ENCODE assay signal across 11 mouse cellular contexts in the genomic region with DNA sequence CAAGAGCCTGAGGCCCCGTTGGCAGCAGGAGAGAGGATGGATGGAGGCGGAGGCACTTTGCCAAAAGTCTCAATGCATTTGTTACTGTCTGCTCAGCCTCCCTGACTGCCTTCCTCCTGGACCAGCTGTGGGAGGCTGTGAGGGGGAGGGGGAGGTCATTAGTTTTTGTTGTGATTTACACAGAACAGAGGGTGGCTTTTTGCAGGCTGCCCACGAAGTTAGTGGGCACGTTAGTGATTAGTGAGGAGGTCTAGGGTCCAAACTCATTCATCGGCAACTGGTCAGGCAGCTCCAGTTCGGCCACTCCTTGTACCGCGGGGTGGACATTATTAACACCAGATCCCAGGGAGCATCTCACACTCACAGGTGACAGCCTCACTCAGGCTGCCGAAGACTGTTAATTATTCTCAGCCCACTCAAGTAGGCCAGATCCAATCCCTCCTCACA. TPM values are rescaled to one million over a fixed set of nuclear protein-coding genes. Genes with fewer than 3 reads are reported as not detected.
DNase-seq lines count a peak whose midpoint lies in the region; ATAC-seq and TF ChIP-seq lines count a peak whose summit lies in the region.
"Had no signal": no experiment of that assay in that cellular context is flagged by ENCODE, and none has a peak within 500 bp of the region (broad histone marks: within the 10 kb centered on the region; RNA-seq: fewer than 3 reads in every experiment).

No protein-coding gene starts in this region.

- TF ChIP-seq CTCF in midbrain, postnatal 0 days (IDR thresholded peaks at IDR 0.05), result no peak
- no peak for TF ChIP-seq CTCF in hindbrain, postnatal 0 days (IDR thresholded peaks at IDR 0.05; ENCODE audit: low read depth)

- peak; percentile 85 for DNase-seq in midbrain, postnatal 0 days (ENCODE audit: low spot score)
- peak; percentile 80 for DNase-seq in hindbrain, postnatal 0 days (ENCODE audit: low spot score)
- peak; percentile 75 for DNase-seq in limb, embryonic 14.5 days (ENCODE audit: low spot score)
- DNase-seq: gastrocnemius, postnatal 25 days had no signal

- TF ChIP-seq POLR2A in limb, embryonic 14.5 days (IDR thresholded peaks at IDR 0.05; ENCODE audit: borderline replicate concordance, extremely low read depth, insufficient read depth, insufficient read length), result no peak

- H3K9me3 ChIP-seq in forebrain, embryonic 16.5 days (ENCODE audit: control insufficient read depth, low read length), result no peaks in the 10 kb centered on the region
- H3K9me3 ChIP-seq in forebrain, embryonic 12.5 days, result no peaks in the 10 kb centered on the region
- no peaks in the 10 kb centered on the region for H3K9me3 ChIP-seq in midbrain, postnatal 0 days (ENCODE audit: low read length)
- no peaks in the 10 kb centered on the region for H3K9me3 ChIP-seq in midbrain, embryonic 13.5 days
- H3K9me3 ChIP-seq in hindbrain, postnatal 0 days (ENCODE audit: low read length), result no peaks in the 10 kb centered on the region
- no peaks in the 10 kb centered on the region for H3K9me3 ChIP-seq in limb, embryonic 14.5 days (ENCODE audit: control insufficient read depth, low read length)

- H3K27me3 ChIP-seq in forebrain, embryonic 16.5 days (replicated peaks; ENCODE audit: control insufficient read depth, insufficient read depth, low read length), result no peaks in the 10 kb centered on the region
- 0 out of 2 replicates have a peak, but pooled peaks cover 3% of the 10 kb centered on the region for H3K27me3 ChIP-seq in forebrain, embryonic 12.5 days
- H3K27me3 ChIP-seq in midbrain, postnatal 0 days (ENCODE audit: insufficient read depth, low read length), result no peaks in the 10 kb centered on the region
- H3K27me3 ChIP-seq in midbrain, embryonic 13.5 days, result no peaks in the 10 kb centered on the region
- H3K27me3 ChIP-seq in hindbrain, postnatal 0 days (ENCODE audit: insufficient read depth, low read length), result no peaks in the 10 kb centered on the region
- H3K27me3 ChIP-seq in limb, embryonic 14.5 days (ENCODE audit: control insufficient read depth, insufficient read depth, low read length), result no peaks in the 10 kb centered on the region

- no peak overlapping the region for H3K9ac ChIP-seq in forebrain, embryonic 16.5 days (replicated peaks; ENCODE audit: low read depth, low read length)
- H3K9ac ChIP-seq in forebrain, embryonic 12.5 days, result no peak overlapping the region
- H3K9ac ChIP-seq in midbrain, postnatal 0 days (replicated peaks; ENCODE audit: low read length, poor library complexity, severe bottlenecking), result no peak overlapping the region
- H3K9ac ChIP-seq in midbrain, embryonic 13.5 days (replicated peaks), result no peak overlapping the region
- H3K9ac ChIP-seq in hindbrain, postnatal 0 days (replicated peaks; ENCODE audit: low read length), result no peak overlapping the region
- no peak overlapping the region for H3K9ac ChIP-seq in limb, embryonic 14.5 days (ENCODE audit: low read depth, low read length, severe bottlenecking)

- H3K4me1 ChIP-seq in forebrain, embryonic 16.5 days (replicated peaks; ENCODE audit: control insufficient read depth, insufficient read depth, low read length), result peaks cover 8% of the 10 kb centered on the region
- 0 out of 2 replicates have a peak, but pooled peaks cover 3% of the 10 kb centered on the region for H3K4me1 ChIP-seq in forebrain, embryonic 12.5 days
- H3K4me1 ChIP-seq in midbrain, postnatal 0 days (ENCODE audit: insufficient read depth, low read length), result no peaks in the 10 kb centered on the region
- no peaks in the 10 kb centered on the region for H3K4me1 ChIP-seq in midbrain, embryonic 13.5 days (replicated peaks)
- peaks cover 5% of the 10 kb centered on the region; the same call in 1 of the 2 replicates for H3K4me1 ChIP-seq in hindbrain, postnatal 0 days (ENCODE audit: insufficient read depth, low read length)
- 0 out of 2 replicates have a peak, but pooled peaks cover 3% of the 10 kb centered on the region for H3K4me1 ChIP-seq in limb, embryonic 14.5 days (ENCODE audit: control insufficient read depth, insufficient read depth, low read length)

- H3K27ac ChIP-seq in forebrain, embryonic 16.5 days (ENCODE audit: low read length), result no peak overlapping the region
- H3K27ac ChIP-seq in forebrain, embryonic 12.5 days, result no peak overlapping the region
- no peak overlapping the region for H3K27ac ChIP-seq in midbrain, postnatal 0 days (ENCODE audit: low read depth, low read length)
- no peak overlapping the region for H3K27ac ChIP-seq in midbrain, embryonic 13.5 days
- H3K27ac ChIP-seq in hindbrain, postnatal 0 days, result no peak overlapping the region
- H3K27ac ChIP-seq in limb, embryonic 14.5 days (replicated peaks; ENCODE audit: low read depth, low read length), result no peak overlapping the region

- 0 out of 2 replicates have a peak, but pooled peaks have one; percentile 43 for ATAC-seq in forebrain, embryonic 16.5 days
- ATAC-seq in forebrain, embryonic 12.5 days (ENCODE audit: low FRiP score), result no peak
- no peak for ATAC-seq in midbrain, postnatal 0 days (ENCODE audit: low FRiP score)
- ATAC-seq in midbrain, embryonic 13.5 days, result no peak
- ATAC-seq in hindbrain, postnatal 0 days, result peak; percentile 84
- no peak; the same call in 1 of the 2 replicates for ATAC-seq in limb, embryonic 14.5 days (ENCODE audit: low FRiP score, low read depth)
- no peak for ATAC-seq in erythroid progenitor cell, adult 5-6 weeks (replicated peaks; ENCODE audit: low FRiP score, poor library complexity, severe bottlenecking)
- ATAC-seq in erythroblast, adult 5-6 weeks (replicated peaks; ENCODE audit: low FRiP score, poor library complexity, severe bottlenecking), result no peak

- H3K4me2 ChIP-seq in forebrain, embryonic 16.5 days (ENCODE audit: low read length), result no peak overlapping the region
- H3K4me2 ChIP-seq in forebrain, embryonic 12.5 days, result no peak overlapping the region
- H3K4me2 ChIP-seq in midbrain, postnatal 0 days (ENCODE audit: low read depth, low read length, poor library complexity, severe bottlenecking), result no peak overlapping the region
- no peak overlapping the region for H3K4me2 ChIP-seq in midbrain, embryonic 13.5 days (replicated peaks)
- no peak overlapping the region for H3K4me2 ChIP-seq in hindbrain, postnatal 0 days (ENCODE audit: low read depth, low read length)
- no peak overlapping the region for H3K4me2 ChIP-seq in limb, embryonic 14.5 days (replicated peaks; ENCODE audit: low read depth, low read length, severe bottlenecking)

- H3K4me3 ChIP-seq in forebrain, embryonic 16.5 days (replicated peaks; ENCODE audit: low read length), result no peak overlapping the region
- H3K4me3 ChIP-seq in forebrain, embryonic 12.5 days (replicated peaks), result no peak overlapping the region
- H3K4me3 ChIP-seq in midbrain, postnatal 0 days (ENCODE audit: low read depth, low read length), result no peak overlapping the region
- H3K4me3 ChIP-seq in midbrain, embryonic 13.5 days (replicated peaks), result no peak overlapping the region
- no peak overlapping the region for H3K4me3 ChIP-seq in hindbrain, postnatal 0 days (ENCODE audit: low read length)
- H3K4me3 ChIP-seq in limb, embryonic 14.5 days (replicated peaks; ENCODE audit: low read length), result no peak overlapping the region

- H3K36me3 ChIP-seq in forebrain, embryonic 16.5 days (ENCODE audit: control insufficient read depth, insufficient read depth), result no peaks in the 10 kb centered on the region
- no peaks in the 10 kb centered on the region for H3K36me3 ChIP-seq in forebrain, embryonic 12.5 days (replicated peaks)
- no peaks in the 10 kb centered on the region for H3K36me3 ChIP-seq in midbrain, postnatal 0 days (ENCODE audit: insufficient read depth, low read length)
- H3K36me3 ChIP-seq in midbrain, embryonic 13.5 days, result no peaks in the 10 kb centered on the region
- H3K36me3 ChIP-seq in hindbrain, postnatal 0 days (ENCODE audit: insufficient read depth, low read length), result no peaks in the 10 kb centered on the region
- H3K36me3 ChIP-seq in limb, embryonic 14.5 days (ENCODE audit: control insufficient read depth, insufficient read depth, low read length), result no peaks in the 10 kb centered on the region

- WGBS in forebrain, embryonic 16.5 days, result 42% methylated on average over 9 of the region's 9 CpGs
- WGBS in forebrain, embryonic 12.5 days, result 62% methylated on average over 9 of the region's 9 CpGs
- 61% methylated on average over 9 of the region's 9 CpGs for WGBS in midbrain, postnatal 0 days
- 70% methylated on average over 9 of the region's 9 CpGs for WGBS in midbrain, embryonic 13.5 days
- 31% methylated on average over 9 of the region's 9 CpGs for WGBS in hindbrain, postnatal 0 days
- WGBS in limb, embryonic 14.5 days, result 21% methylated on average over 9 of the region's 9 CpGs

RNA-seq across cellular contexts. Expression of a gene that starts 4.9 kb away (rescaled TPM):
- polyA plus RNA-seq in forebrain, embryonic 16.5 days (2015; fragmentation: Nextera tagmentation; extraction: Ambion mirVana), result 1.7 and 1.8 TPM in 2 replicates
- not detected in 2 replicates for polyA plus RNA-seq in forebrain, embryonic 12.5 days (2016; fragmentation: Nextera tagmentation; extraction: Ambion mirVana)
- total RNA-seq in midbrain, postnatal 0 days (2014; rRNA removed), result 0.44 and 0.66 TPM in 2 replicates
- 0.72 and 0.83 TPM in 2 replicates for polyA plus RNA-seq in midbrain, postnatal 0 days (2015; fragmentation: Nextera tagmentation; extraction: Ambion mirVana)
- 1.1 and 1.2 TPM in 2 replicates for polyA plus RNA-seq in midbrain, embryonic 13.5 days (2015; fragmentation: Nextera tagmentation; extraction: Ambion mirVana)
- total RNA-seq in hindbrain, postnatal 0 days (2014; rRNA removed), result 0.58 and 0.78 TPM in 2 replicates
- 1.00 and 1.2 TPM in 2 replicates for polyA plus RNA-seq in hindbrain, postnatal 0 days (2015; fragmentation: Nextera tagmentation; extraction: Ambion mirVana)
- 0.04 TPM in 1 of 2 replicates, not detected in the other for polyA plus RNA-seq in limb, embryonic 14.5 days (2012; rRNA removed)
- not detected in 2 replicates for polyA plus RNA-seq in limb, embryonic 14.5 days (2014; fragmentation: Nextera tagmentation; extraction: Ambion mirVana)
- total RNA-seq in erythroid progenitor cell, adult 5-6 weeks (2015; ENCODE audit: low replicate concordance), result not detected in 2 replicates
- total RNA-seq in erythroid progenitor cell, adult 5-6 weeks (2017; ENCODE audit: low replicate concordance), result not detected in 2 replicates
- total RNA-seq in erythroblast, adult 5-6 weeks (2015; ENCODE audit: low replicate concordance), result not detected in 2 replicates
- not detected in 2 replicates for total RNA-seq in erythroblast, adult 5-6 weeks (2017; ENCODE audit: low replicate concordance)
- total RNA-seq: gastrocnemius, postnatal 25 days; megakaryocyte progenitor cell, adult 5-6 weeks had no signal
- polyA plus RNA-seq: neural tube, embryonic 11.5 days had no signal

Comparison
In these comparisons a context has a peak if more than half of its experiments do, and no peak if none do; other contexts are left out.
1. ATAC-seq: peak in forebrain, embryonic 16.5 days (single experiment) and hindbrain, postnatal 0 days (single experiment); none in forebrain, embryonic 12.5 days (single experiment), midbrain, postnatal 0 days (single experiment), midbrain, embryonic 13.5 days (single experiment), limb, embryonic 14.5 days (single experiment), erythroid progenitor cell, adult 5-6 weeks (single experiment) and erythroblast, adult 5-6 weeks (single experiment).
2. Peak in every context shown above with its lines, with median percentiles within 50 percentile points of each other: DNase-seq.